ENCODE assay signal across 8 mouse cellular contexts in the genomic region with DNA sequence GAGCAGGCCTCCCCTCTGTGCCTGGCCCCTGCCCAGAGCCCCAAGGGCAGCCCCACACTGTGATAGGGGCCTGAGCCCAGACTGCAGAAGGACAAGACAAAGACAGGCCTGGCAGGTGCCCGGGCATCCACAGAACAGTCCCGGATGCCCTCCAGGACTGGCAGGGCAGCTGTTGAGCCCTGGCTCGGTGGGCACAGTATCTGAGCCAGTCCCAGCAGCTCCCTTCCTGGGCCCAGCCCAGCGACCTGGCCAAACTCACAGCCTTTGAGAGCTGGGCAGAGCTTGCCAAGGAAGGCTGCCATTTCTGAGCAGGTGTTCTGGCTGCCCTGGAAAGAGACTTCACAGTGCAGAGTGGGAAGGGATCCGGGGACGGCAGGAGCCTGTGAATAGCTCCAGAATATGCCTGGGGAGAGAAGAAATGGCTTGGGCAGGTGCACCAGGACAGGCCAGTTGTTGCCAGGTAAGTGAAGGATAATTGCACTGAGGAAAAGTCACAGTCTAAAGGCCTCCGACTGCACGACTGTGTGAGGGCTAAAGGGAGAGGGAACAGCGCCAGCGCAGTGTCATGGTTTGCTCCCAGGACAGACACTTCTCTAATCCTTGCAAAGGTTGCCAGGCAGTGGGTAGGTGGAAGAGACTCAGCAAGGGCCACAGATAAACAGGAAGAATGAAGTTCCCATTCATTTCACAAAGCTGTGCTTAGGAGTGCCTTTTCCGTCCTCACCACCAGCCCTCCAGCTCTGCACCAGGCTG. TPM values are rescaled to one million over a fixed set of nuclear protein-coding genes. Genes with fewer than 3 reads are reported as not detected.
DNase-seq lines count a peak whose midpoint lies in the region; ATAC-seq and TF ChIP-seq lines count a peak whose summit lies in the region.

No protein-coding gene starts in this region.

- peaks cover 74% of the 10 kb centered on the region for H3K4me1 ChIP-seq in hindbrain, embryonic 10.5 days (replicated peaks)
- peaks cover 21% of the 10 kb centered on the region for H3K4me1 ChIP-seq in hindbrain, embryonic 11.5 days (replicated peaks; ENCODE audit: control insufficient read depth, insufficient read depth, low read length)
- H3K4me1 ChIP-seq in cerebellum, adult 2 months (ENCODE audit: control insufficient read depth, insufficient read depth, low read length), result peaks cover 61% of the 10 kb centered on the region
- H3K4me1 ChIP-seq in limb, embryonic 10.5 days, result peaks cover 70% of the 10 kb centered on the region
- H3K4me1 ChIP-seq in thymus, adult 2 months (replicated peaks; ENCODE audit: control insufficient read depth, insufficient read depth, low read length), result peaks cover 15% of the 10 kb centered on the region

- intact Hi-C loops in gastrocnemius, postnatal 14 days (cut with DNase I; ENCODE audit: low total_unique reads), result no loop called here

- H3K4me2 ChIP-seq in hindbrain, embryonic 11.5 days (replicated peaks; ENCODE audit: low read depth, low read length), result no peak overlapping the region

- no peak overlapping the region for H3K9ac ChIP-seq in hindbrain, embryonic 11.5 days (ENCODE audit: low read depth, low read length)

- 70% methylated on average over 11 of the region's 11 CpGs for WGBS in hindbrain, embryonic 10.5 days
- WGBS in hindbrain, embryonic 11.5 days, result 76% methylated on average over 11 of the region's 11 CpGs
- 10% methylated on average over 11 of the region's 11 CpGs for WGBS in cerebellum, adult 2 months
- WGBS in limb, embryonic 10.5 days, result 82% methylated on average over 11 of the region's 11 CpGs
- WGBS in thymus, adult 2 months, result 76% methylated on average over 11 of the region's 11 CpGs

- no peak for ATAC-seq in hindbrain, embryonic 11.5 days (ENCODE audit: low FRiP score)

- TF ChIP-seq CTCF in cerebellum, adult 2 months (IDR thresholded peaks at IDR 0.05; ENCODE audit: borderline replicate concordance, insufficient read depth, low read depth, low read length), result no peak
- no peak for TF ChIP-seq CTCF in thymus, adult 2 months (IDR thresholded peaks at IDR 0.05; ENCODE audit: borderline replicate concordance, control insufficient read depth, extremely low read depth, insufficient read depth, low read length, poor library complexity)

- H3K27ac ChIP-seq in hindbrain, embryonic 10.5 days, result peak overlapping the region; percentile 89
- no peak overlapping the region for H3K27ac ChIP-seq in hindbrain, embryonic 11.5 days (ENCODE audit: low read depth, low read length)
- H3K27ac ChIP-seq in cerebellum, adult 2 months (ENCODE audit: insufficient read depth, low read length), result 0 out of 2 replicates have a peak overlapping the region, but pooled peaks have one; percentile 18
- peak overlapping the region; percentile 94 for H3K27ac ChIP-seq in limb, embryonic 10.5 days
- no peak overlapping the region for H3K27ac ChIP-seq in thymus, adult 2 months (ENCODE audit: control insufficient read depth, insufficient read depth, low read length)

- no peak for TF ChIP-seq POLR2A in cerebellum, adult 2 months (IDR thresholded peaks at IDR 0.05; ENCODE audit: borderline replicate concordance, insufficient read depth, low read length)
- TF ChIP-seq POLR2A in thymus, adult 2 months (IDR thresholded peaks at IDR 0.05; ENCODE audit: control insufficient read depth, extremely low read depth, insufficient read depth, low read length, poor library complexity), result no peak

- H3K9me3 ChIP-seq in hindbrain, embryonic 10.5 days, result no peaks in the 10 kb centered on the region
- no peaks in the 10 kb centered on the region for H3K9me3 ChIP-seq in hindbrain, embryonic 11.5 days (ENCODE audit: control insufficient read depth, low read length)
- no peaks in the 10 kb centered on the region for H3K9me3 ChIP-seq in limb, embryonic 10.5 days (replicated peaks)

- H3K4me3 ChIP-seq in hindbrain, embryonic 10.5 days, result no peak overlapping the region
- H3K4me3 ChIP-seq in hindbrain, embryonic 11.5 days (ENCODE audit: low read depth, low read length), result no peak overlapping the region
- H3K4me3 ChIP-seq in cerebellum, adult 2 months (replicated peaks; ENCODE audit: insufficient read depth, low read depth, low read length), result no peak overlapping the region
- no peak overlapping the region for H3K4me3 ChIP-seq in limb, embryonic 10.5 days
- no peak overlapping the region for H3K4me3 ChIP-seq in thymus, adult 2 months (ENCODE audit: control insufficient read depth, insufficient read depth, low read length)

- peaks cover 28% of the 10 kb centered on the region for H3K36me3 ChIP-seq in hindbrain, embryonic 10.5 days
- no peaks in the 10 kb centered on the region for H3K36me3 ChIP-seq in hindbrain, embryonic 11.5 days (ENCODE audit: control insufficient read depth, insufficient read depth, low read length)
- peaks cover 26% of the 10 kb centered on the region for H3K36me3 ChIP-seq in limb, embryonic 10.5 days
- peaks cover 13% of the 10 kb centered on the region; the same call in 1 of the 2 replicates for H3K36me3 ChIP-seq in thymus, adult 2 months (ENCODE audit: control insufficient read depth, insufficient read depth, low read length)

- DNase-seq in hindbrain, embryonic 10.5 days (ENCODE audit: low spot score), result no peak
- DNase-seq in hindbrain, embryonic 11.5 days (ENCODE audit: low spot score), result no peak
- DNase-seq in cerebellum, adult 2 months, result peak; percentile 73 to 80
- DNase-seq in gastrocnemius, postnatal 14 days, result peak; percentile 83
- DNase-seq in limb, embryonic 10.5 days (ENCODE audit: low spot score), result peak; percentile 33
- no peak for DNase-seq in thymus, adult 2 months
- no peak for DNase-seq in thymus, postnatal 36 days
- DNase-seq in urinary bladder, postnatal 4 days (ENCODE audit: low spot score in 2 of 2), result no peak

- peaks cover 34% of the 10 kb centered on the region for H3K27me3 ChIP-seq in hindbrain, embryonic 10.5 days (ENCODE audit: insufficient read depth, poor library complexity, severe bottlenecking)
- H3K27me3 ChIP-seq in hindbrain, embryonic 11.5 days (ENCODE audit: control insufficient read depth, insufficient read depth, low read length), result 0 out of 2 replicates have a peak, but pooled peaks cover 3% of the 10 kb centered on the region
- H3K27me3 ChIP-seq in cerebellum, adult 2 months (ENCODE audit: control insufficient read depth, insufficient read depth, low read length), result no peaks in the 10 kb centered on the region
- H3K27me3 ChIP-seq in limb, embryonic 10.5 days (ENCODE audit: low read depth, poor library complexity, severe bottlenecking), result no peaks in the 10 kb centered on the region
- H3K27me3 ChIP-seq in thymus, adult 2 months (ENCODE audit: control insufficient read depth, insufficient read depth, low read length), result no peaks in the 10 kb centered on the region

RNA-seq across cellular contexts. Expression of a gene that starts 34.1 kb away (rescaled TPM):
- 5.3 and 6.2 TPM in 2 replicates for polyA plus RNA-seq in hindbrain, embryonic 10.5 days (2016; fragmentation: Nextera tagmentation; extraction: Ambion mirVana)
- polyA plus RNA-seq in hindbrain, embryonic 11.5 days (2014; fragmentation: Nextera tagmentation; extraction: Ambion mirVana), result 1.7 and 2.5 TPM in 2 replicates
- polyA plus RNA-seq in cerebellum, adult 2 months (2012; rRNA removed), result 14.1 and 15.5 TPM in 2 replicates
- total RNA-seq in gastrocnemius, postnatal 14 days (2021), result 1 to 10 TPM; 3.8 to 4.3 TPM
- polyA plus RNA-seq in limb, embryonic 10.5 days (2016; fragmentation: Nextera tagmentation; extraction: Ambion mirVana), result 5.2 and 6.8 TPM in 2 replicates
- 7.6 and 13.1 TPM in 2 replicates for polyA plus RNA-seq in thymus, adult 2 months (2012; rRNA removed)

RNA-seq across cellular contexts. Expression of a gene that starts 51.7 kb away (rescaled TPM):
- polyA plus RNA-seq in hindbrain, embryonic 10.5 days (2016; fragmentation: Nextera tagmentation; extraction: Ambion mirVana), result 84.4 and 101 TPM in 2 replicates
- polyA plus RNA-seq in hindbrain, embryonic 11.5 days (2014; fragmentation: Nextera tagmentation; extraction: Ambion mirVana), result 99.6 and 101 TPM in 2 replicates
- polyA plus RNA-seq in cerebellum, adult 2 months (2012; rRNA removed), result 82.2 and 83.2 TPM in 2 replicates
- 10 to 100 TPM; 14.4 to 20.8 TPM for total RNA-seq in gastrocnemius, postnatal 14 days (2021)
- 83.1 and 95.4 TPM in 2 replicates for polyA plus RNA-seq in limb, embryonic 10.5 days (2016; fragmentation: Nextera tagmentation; extraction: Ambion mirVana)
- polyA plus RNA-seq in thymus, adult 2 months (2012; rRNA removed), result 232 and 272 TPM in 2 replicates

Comparison
In these comparisons a context has a peak if more than half of its experiments do, and no peak if none do; other contexts are left out.
1. H3K27ac ChIP-seq: peak in hindbrain, embryonic 10.5 days (single experiment), cerebellum, adult 2 months (single experiment) and limb, embryonic 10.5 days (single experiment); none in hindbrain, embryonic 11.5 days (single experiment) and thymus, adult 2 months (single experiment).
2. DNase-seq: peak in cerebellum, adult 2 months (2 of 2), gastrocnemius, postnatal 14 days (single experiment) and limb, embryonic 10.5 days (single experiment); none in hindbrain, embryonic 10.5 days (single experiment), hindbrain, embryonic 11.5 days (single experiment), thymus, adult 2 months (single experiment), thymus, postnatal 36 days (0 of 2) and urinary bladder, postnatal 4 days (0 of 2).